Mouse (Mus musculus) megakaryocyte, embryonic 14.5 days (primary cell): ENCODE results near the gene Ahnak.

Experiments used
- FLI1 ChIP-seq: IDR thresholded peaks from 2 replicates; pipeline ENCODE4 v1.6.1; 2012; ENCODE audit warnings: low read length, inconsistent platforms, mixed read lengths
- GATA1 ChIP-seq: IDR thresholded peaks from 3 replicates; pipeline ENCODE4 v1.6.1; 2012; ENCODE audit warnings: mixed read lengths, low read length, inconsistent platforms, borderline replicate concordance

DNA sequence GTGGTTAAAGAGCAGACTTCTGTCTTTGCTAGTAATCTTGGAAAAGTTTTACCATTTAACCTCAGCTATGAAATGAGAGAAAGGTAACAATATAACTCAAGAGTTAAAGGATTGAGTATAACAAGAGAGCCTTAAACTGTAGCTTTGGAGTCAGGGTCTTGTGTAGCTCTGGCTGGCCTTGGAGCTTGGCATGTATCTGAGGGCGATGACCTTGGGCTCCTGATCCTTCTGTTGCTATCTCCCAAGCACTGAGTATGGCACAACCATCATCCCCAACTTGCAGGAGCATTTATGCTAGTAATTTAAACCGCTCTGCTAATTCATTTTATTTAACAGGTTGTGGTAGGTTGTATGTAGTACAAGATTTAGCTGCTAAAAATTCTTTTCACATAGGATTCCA lies 13.6 kb upstream of the Ahnak start:
- no peak for TF ChIP-seq FLI1
- TF ChIP-seq GATA1, result no peak
